Mouse (Mus musculus) liver, embryonic 13.5 days (tissue): Measurements from ENCODE around the gene Sh3bgrl3. TPM values are rescaled to one million over a fixed set of nuclear protein-coding genes. Genes with fewer than 3 reads are reported as not detected.

ENCODE experiments used
- polyA plus RNA-seq: library from polyadenylated mRNA; unstranded; fragments of >200 nt; fragmentation: Nextera tagmentation; extraction: Ambion mirVana; gene quantifications from 2 replicates; pipeline ENCODE4 v1.2.1, GENCODE M21; 2015

Gene Sh3bgrl3
- polyA plus RNA-seq, 1 experiment from 2014 or later = 171 TPM

Other genes starting within 250 kb of the Sh3bgrl3 start
- 50.3 and 54.2 TPM in 2 replicates for gene Rps6ka1, start 241.0 kb downstream of the Sh3bgrl3 start, polyA plus RNA-seq
- gene Hmgn2, start 160.1 kb downstream of the Sh3bgrl3 start, polyA plus RNA-seq = 779 and 917 TPM in 2 replicates
- 19.7 and 23.5 TPM in 2 replicates for gene Dhdds, start 127.9 kb downstream of the Sh3bgrl3 start, polyA plus RNA-seq
- 1.8 and 2.0 TPM in 2 replicates for gene Lin28a, start 109.9 kb downstream of the Sh3bgrl3 start, polyA plus RNA-seq
- gene Zfp683, start 75.0 kb downstream of the Sh3bgrl3 start, polyA plus RNA-seq = not detected in 2 replicates
- 0.22 and 0.25 TPM in 2 replicates for gene Crybg2, start 68.0 kb downstream of the Sh3bgrl3 start, polyA plus RNA-seq
- gene Cd52, start 33.7 kb downstream of the Sh3bgrl3 start, polyA plus RNA-seq = 24.6 and 27.7 TPM in 2 replicates
- gene Ubxn11, start 26.2 kb downstream of the Sh3bgrl3 start, polyA plus RNA-seq = 1.7 and 2.3 TPM in 2 replicates
- gene Cep85, start 58.3 kb upstream of the Sh3bgrl3 start, polyA plus RNA-seq = 27.8 and 35.1 TPM in 2 replicates
- gene Gm7534, start 74.2 kb upstream of the Sh3bgrl3 start, polyA plus RNA-seq = not detected in 2 replicates
- gene Catsper4, start 98.6 kb upstream of the Sh3bgrl3 start, polyA plus RNA-seq = not detected in 2 replicates
- 0.05 and 0.07 TPM in 2 replicates for gene Cnksr1, start 109.6 kb upstream of the Sh3bgrl3 start, polyA plus RNA-seq
- gene E130218I03Rik, start 114.9 kb upstream of the Sh3bgrl3 start, polyA plus RNA-seq = 0.21 and 0.52 TPM in 2 replicates
- gene Zfp593, start 116.8 kb upstream of the Sh3bgrl3 start, polyA plus RNA-seq = 10.6 and 11.3 TPM in 2 replicates
- not detected in 2 replicates for gene Gm30191, start 118.1 kb upstream of the Sh3bgrl3 start, polyA plus RNA-seq
- 0.61 and 0.83 TPM in 2 replicates for gene Grrp1, start 125.3 kb upstream of the Sh3bgrl3 start, polyA plus RNA-seq
- gene Pdik1l, start 159.1 kb upstream of the Sh3bgrl3 start, polyA plus RNA-seq = 12.3 and 15.7 TPM in 2 replicates
- gene Trim63, start 186.3 kb upstream of the Sh3bgrl3 start, polyA plus RNA-seq = 0.14 and 0.24 TPM in 2 replicates
- not detected in 2 replicates for gene Slc30a2, start 214.4 kb upstream of the Sh3bgrl3 start, polyA plus RNA-seq